Comparison of ENCODE assay signal across 21 mouse cellular contexts in the genomic region with DNA sequence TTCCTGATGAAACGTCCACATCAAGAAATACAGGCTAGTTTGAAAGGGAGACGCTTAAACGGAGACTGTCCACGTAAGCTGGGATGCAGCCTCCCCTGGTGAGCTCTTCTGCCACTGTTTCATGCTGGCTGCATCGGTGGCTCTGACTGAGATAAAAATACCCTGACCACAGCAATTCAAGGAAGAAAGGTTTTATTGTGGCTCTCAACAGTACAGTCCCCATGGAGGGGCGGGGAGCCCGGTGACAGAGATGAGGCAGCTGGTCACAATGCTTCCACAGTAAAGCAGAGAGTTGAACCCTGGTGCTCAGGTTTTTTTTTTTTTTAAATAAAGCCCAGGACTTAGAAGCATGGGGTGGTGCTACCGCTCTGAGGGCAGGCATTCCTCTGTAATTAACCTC.
A peak's percentile ranks its signal among the peaks of the same experiment; 100 is the strongest.
DNase-seq lines count a peak whose midpoint lies in the region; ATAC-seq and TF ChIP-seq lines count a peak whose summit lies in the region.
"Had no signal": no experiment of that assay in that cellular context is flagged by ENCODE, and none has a peak within 500 bp of the region (broad histone marks: within the 10 kb centered on the region; RNA-seq: fewer than 3 reads in every experiment).

No protein-coding gene starts in this region.

- peak overlapping the region; percentile 24; the same call in 1 of the 2 replicates for H3K4me2 ChIP-seq in hindbrain, embryonic 12.5 days (replicated peaks)
- H3K4me2 ChIP-seq in hindbrain, embryonic 14.5 days (replicated peaks) = no peak overlapping the region
- peak overlapping the region; percentile 17 for H3K4me2 ChIP-seq in forebrain, embryonic 12.5 days
- H3K4me2 ChIP-seq: limb, embryonic 13.5 days; liver, embryonic 13.5 days; lung, embryonic 14.5 days had no signal

- no peak overlapping the region for H3K9ac ChIP-seq in hindbrain, embryonic 12.5 days
- H3K9ac ChIP-seq in hindbrain, embryonic 14.5 days = no peak overlapping the region
- no peak overlapping the region for H3K9ac ChIP-seq in forebrain, embryonic 12.5 days
- H3K9ac ChIP-seq: limb, embryonic 13.5 days; liver, embryonic 13.5 days; lung, embryonic 14.5 days had no signal

- H3K4me3 ChIP-seq in hindbrain, embryonic 12.5 days = no peak overlapping the region
- no peak overlapping the region for H3K4me3 ChIP-seq in hindbrain, embryonic 14.5 days (replicated peaks; ENCODE audit: low read length)
- H3K4me3 ChIP-seq in forebrain, embryonic 12.5 days (replicated peaks) = no peak overlapping the region
- H3K4me3 ChIP-seq in gastrocnemius, adult 2 months = no peak overlapping the region
- H3K4me3 ChIP-seq: heart, adult 2 months; limb, embryonic 13.5 days; liver, embryonic 13.5 days; myocyte had no signal

- H3K27me3 ChIP-seq in hindbrain, embryonic 12.5 days = no peaks in the 10 kb centered on the region
- no peaks in the 10 kb centered on the region for H3K27me3 ChIP-seq in hindbrain, embryonic 14.5 days (ENCODE audit: control insufficient read depth, insufficient read depth, low read length)
- peaks cover 15% of the 10 kb centered on the region; the same call in 1 of the 2 replicates for H3K27me3 ChIP-seq in forebrain, embryonic 12.5 days
- H3K27me3 ChIP-seq: liver, embryonic 13.5 days had no signal

- no peaks in the 10 kb centered on the region for H3K36me3 ChIP-seq in hindbrain, embryonic 12.5 days
- H3K36me3 ChIP-seq in hindbrain, embryonic 14.5 days (replicated peaks; ENCODE audit: control insufficient read depth, insufficient read depth) = no peaks in the 10 kb centered on the region
- no peaks in the 10 kb centered on the region for H3K36me3 ChIP-seq in forebrain, embryonic 12.5 days (replicated peaks)
- H3K36me3 ChIP-seq: limb, embryonic 13.5 days; liver, embryonic 13.5 days had no signal

- H3K9me3 ChIP-seq in hindbrain, embryonic 12.5 days (replicated peaks) = no peaks in the 10 kb centered on the region
- H3K9me3 ChIP-seq in hindbrain, embryonic 14.5 days (ENCODE audit: control insufficient read depth, low read length) = no peaks in the 10 kb centered on the region
- no peaks in the 10 kb centered on the region for H3K9me3 ChIP-seq in forebrain, embryonic 12.5 days
- H3K9me3 ChIP-seq: limb, embryonic 13.5 days; liver, embryonic 13.5 days had no signal

- peaks cover 38% of the 10 kb centered on the region for H3K4me1 ChIP-seq in hindbrain, embryonic 12.5 days
- peaks cover 36% of the 10 kb centered on the region for H3K4me1 ChIP-seq in hindbrain, embryonic 14.5 days (replicated peaks; ENCODE audit: control insufficient read depth, insufficient read depth, low read length)
- H3K4me1 ChIP-seq in forebrain, embryonic 12.5 days = peaks cover 39% of the 10 kb centered on the region
- H3K4me1 ChIP-seq: liver, embryonic 13.5 days had no signal

- no peak overlapping the region for H3K27ac ChIP-seq in hindbrain, embryonic 12.5 days
- H3K27ac ChIP-seq in hindbrain, embryonic 14.5 days = no peak overlapping the region
- H3K27ac ChIP-seq in forebrain, embryonic 12.5 days = no peak overlapping the region
- no peak overlapping the region for H3K27ac ChIP-seq in gastrocnemius, adult 2 months
- H3K27ac ChIP-seq: heart, adult 2 months; limb, embryonic 13.5 days; liver, embryonic 13.5 days had no signal

- intact Hi-C loops in gastrocnemius, adult 2 months (cut with DNase I) = no loop called here
- intact Hi-C loops in left cerebral cortex, postnatal 14 days (cut with DNase I) = no loop called here

- no peak for TF ChIP-seq CTCF in gastrocnemius, adult 2 months (IDR thresholded peaks at IDR 0.05)

- DNase-seq in hindbrain, embryonic 14.5 days (ENCODE audit: low spot score) = no peak
- peak; percentile 87 for DNase-seq in Muller cell, postnatal 12 days (ENCODE audit: inconsistent ontology term)
- DNase-seq in embryo, embryonic 10 days (ENCODE audit: low spot score) = peak; percentile 23
- DNase-seq in gastrocnemius, adult 2 months = no peak
- DNase-seq in left cerebral cortex, postnatal 14 days (ENCODE audit: low spot score in 2 of 2) = no peak
- DNase-seq: adrenal gland, adult 2 months; cerebellum, adult 9-10 months; gastrocnemius, postnatal 14 days; heart, adult 2 months; heart, postnatal 4 days; kidney, postnatal 4 days; layer of hippocampus, adult 9-11 months; liver, embryonic 13.5 days; lung, embryonic 14.5 days; lung, postnatal 36 days; thymus, postnatal 14 days had no signal

- ATAC-seq in hindbrain, embryonic 12.5 days (ENCODE audit: low FRiP score) = no peak
- no peak; the same call in 1 of the 2 replicates for ATAC-seq in hindbrain, embryonic 14.5 days (ENCODE audit: low FRiP score)
- ATAC-seq in forebrain, embryonic 12.5 days (ENCODE audit: low FRiP score) = peak; percentile 46; the same call in 1 of the 2 replicates
- ATAC-seq: intestine, embryonic 16.5 days had no signal

- 6% methylated on average over 8 of the region's 8 CpGs for WGBS in hindbrain, embryonic 12.5 days
- 4% methylated on average over 8 of the region's 8 CpGs for WGBS in hindbrain, embryonic 14.5 days
- WGBS in forebrain, embryonic 12.5 days = 2% methylated on average over 8 of the region's 8 CpGs

Comparison
In these comparisons a context has a peak if more than half of its experiments do, and no peak if none do; other contexts are left out.
1. DNase-seq: peak in Muller cell, postnatal 12 days (single experiment) and embryo, embryonic 10 days (single experiment); none in hindbrain, embryonic 14.5 days (single experiment), gastrocnemius, adult 2 months (single experiment) and left cerebral cortex, postnatal 14 days (0 of 2).